Mouse (Mus musculus) adrenal gland, adult 8-10 months (tissue): ENCODE measurements at regions not wholly inside any gene's neighbourhood (a gene's known extent, or its start where the extent isn't known, plus 50 kb on each side); places are given as distances from the start of the nearest gene placed in this dataset.

Source experiments
- DNase-seq: peaks from one replicate; pipeline ENCODE4 v3.0.0; 2022

GRCm38 (mm10) chr1:43247609-43248008 lies 50.8 kb upstream of the Fhl2 start:
- DNase-seq = no peak

- DNase-seq = peak; percentile 34
Measured at GRCm38 (mm10) chr1:43250281-43250680, 53.5 kb upstream of the Fhl2 start.

GRCm38 (mm10) chr1:43251356-43251755 lies 54.6 kb upstream of the Fhl2 start:
- DNase-seq = no peak

GRCm38 (mm10) chr1:43254129-43254528 lies 57.3 kb upstream of the Fhl2 start:
- no peak for DNase-seq

GRCm38 (mm10) chr1:43256078-43256477 lies 59.3 kb upstream of the Fhl2 start:
- no peak for DNase-seq

GRCm38 (mm10) chr1:43257909-43258308 lies 61.1 kb upstream of the Fhl2 start:
- no peak for DNase-seq

GRCm38 (mm10) chr1:43259841-43260240 lies 63.1 kb upstream of the Fhl2 start:
- no peak for DNase-seq

GRCm38 (mm10) chr1:43260491-43260890 lies 63.7 kb upstream of the Fhl2 start:
- DNase-seq = no peak

- peak; percentile 32 for DNase-seq
Measured at GRCm38 (mm10) chr1:43264407-43264889, 67.7 kb upstream of the Fhl2 start.

- DNase-seq = no peak
Measured at GRCm38 (mm10) chr1:43265699-43266455, 69.1 kb upstream of the Fhl2 start.

- no peak for DNase-seq
Measured at GRCm38 (mm10) chr1:43269685-43270084, 72.9 kb upstream of the Fhl2 start.

- no peak for DNase-seq
Measured at GRCm38 (mm10) chr1:43273236-43273868, 76.6 kb upstream of the Fhl2 start.

GRCm38 (mm10) chr1:43291736-43292135 lies 95.0 kb upstream of the Fhl2 start:
- no peak for DNase-seq

- DNase-seq = no peak
Measured at GRCm38 (mm10) chr1:43292561-43292960, 95.8 kb upstream of the Fhl2 start.

GRCm38 (mm10) chr1:43294221-43295012 lies 97.6 kb upstream of the Fhl2 start:
- no peak for DNase-seq

- no peak for DNase-seq
Measured at GRCm38 (mm10) chr1:43297579-43297978, 100.8 kb upstream of the Fhl2 start.

GRCm38 (mm10) chr1:43298746-43299145 lies 102.0 kb upstream of the Fhl2 start:
- DNase-seq = peak; percentile 9

- no peak for DNase-seq
Measured at GRCm38 (mm10) chr1:43299490-43300302, 102.9 kb upstream of the Fhl2 start.

- DNase-seq = no peak
Measured at GRCm38 (mm10) chr1:43300676-43301075, 103.9 kb upstream of the Fhl2 start.

- no peak for DNase-seq
Measured at GRCm38 (mm10) chr1:43301866-43302571, 105.2 kb upstream of the Fhl2 start.

GRCm38 (mm10) chr1:43302657-43303056 lies 105.9 kb upstream of the Fhl2 start:
- DNase-seq = peak; percentile 67
